Mouse (Mus musculus) bone marrow, adult 2 months (tissue): ENCODE measurements around the gene Zfp111. TPM values are rescaled to one million over a fixed set of nuclear protein-coding genes. Genes with fewer than 3 reads are reported as not detected.

Source experiments
- H3K27ac ChIP-seq: fragments of 200-500 bp; 2 replicates; pipeline ENCODE4 v1.5.1; 2012; ENCODE audit warnings: low read depth, mild to moderate bottlenecking, control low read depth, inconsistent platforms, low read length; ENCODE audit not compliant: control insufficient read depth, poor library complexity, insufficient read depth
- H3K4me1 ChIP-seq: fragments of 200-500 bp; 2 replicates; pipeline ENCODE4 v1.6.1; 2011; ENCODE audit warnings: low read length; ENCODE audit not compliant: control insufficient read depth, insufficient read depth
- H3K4me3 ChIP-seq: fragments of 200-500 bp; replicated peaks from 2 replicates; pipeline ENCODE3; 2011; ENCODE audit warnings: mild to moderate bottlenecking, low read depth, low read length, control low read depth; ENCODE audit not compliant: control insufficient read depth
- CTCF ChIP-seq: fragments of 200-500 bp; IDR thresholded peaks from 2 replicates; pipeline ENCODE4 v1.5.1; 2011; ENCODE audit warnings: low read length, control low read depth; ENCODE audit not compliant: control insufficient read depth, insufficient read depth
- POLR2A ChIP-seq: fragments of 200-500 bp; IDR thresholded peaks from 2 replicates; pipeline ENCODE4 v1.6.1; 2011; ENCODE audit warnings: low read depth, mild to moderate bottlenecking, control low read depth, low read length, borderline replicate concordance; ENCODE audit not compliant: control insufficient read depth
- WGBS: fragments of 180-500 bp; shearing (Covaris S2); methylation state at CpG from one replicate; pipeline ENCODE4 v1.1.7; 2018; 5-methylcytosine and 5-hydroxymethylcytosine counted together
- polyA plus RNA-seq: library from polyadenylated mRNA; stranded (reverse); fragments of >200 nt; gene quantifications from 2 replicates; pipeline ENCODE4 v1.2.4, GENCODE M21; 2011; ENCODE audit warnings: low replicate concordance; ENCODE audit not compliant: missing spikeins, insufficient read depth, insufficient read length

Zfp111 gene
- polyA plus RNA-seq, 1 experiment, result 1.8 TPM

GRCm38 (mm10) chr7:24175337-24175711 lies 35.9 kb downstream of the Zfp111 start:
- H3K27ac ChIP-seq, result no peak overlapping the region
- TF ChIP-seq CTCF (no peak), POLR2A (no peak)
- H3K4me3 ChIP-seq, result peak overlapping the region; percentile 69
- H3K4me1 ChIP-seq, result no peaks in the 10 kb centered on the region; the same call in 1 of the 2 replicates
- 13% methylated on average over 6 of the region's 6 CpGs for WGBS

- Histone ChIP-seq H3K4me1 (no peaks in the 10 kb centered on the region; the same call in 1 of the 2 replicates), H3K4me3 (peak within 1 kb of the TSS; percentile 69), H3K27ac (no peak within 1 kb of the TSS)
- TF ChIP-seq POLR2A (no peak), CTCF (no peak)
- WGBS, result 12% methylated on average over 23 of the region's 23 CpGs
These were observed 36.5 kb downstream of the Zfp111 start, which contains the start of gene Zfp114 for GRCm38 (mm10) chr7:24174618-24175336. Gene Zfp114 (plus strand): TSS chr7:24175060.

- WGBS, result 69% methylated on average over 4 of the region's 4 CpGs
These were observed 39.1 kb downstream of the Zfp111 start for GRCm38 (mm10) chr7:24172191-24172590.

GRCm38 (mm10) chr7:24153272-24153671 lies 58.0 kb downstream of the Zfp111 start:
- 7% methylated on average over 1 of the region's 1 CpGs for WGBS
- H3K27ac ChIP-seq, result no peak overlapping the region
- H3K4me3 ChIP-seq, result no peak overlapping the region
- TF ChIP-seq POLR2A (no peak), CTCF (peak; percentile 36; the same call in 1 of the 2 replicates)
- H3K4me1 ChIP-seq, result no peaks in the 10 kb centered on the region

More at GRCm38 (mm10) chr7:24172191-24172590, 39.1 kb downstream of the Zfp111 start:
- TF ChIP-seq POLR2A (no peak), CTCF (no peak)
- Histone ChIP-seq H3K4me1 (no peaks in the 10 kb centered on the region; the same call in 1 of the 2 replicates), H3K4me3 (no peak overlapping the region), H3K27ac (no peak overlapping the region)

Other genes starting within 250 kb of the Zfp111 start
- gene Vmn1r181, start 236.8 kb downstream of the Zfp111 start, polyA plus RNA-seq, result not detected in 2 replicates
- not detected in 2 replicates for gene V1rd19, start 209.8 kb downstream of the Zfp111 start, polyA plus RNA-seq
- 0.15 TPM in 1 of 2 replicates, not detected in the other for gene Vmn1r183, start 158.2 kb downstream of the Zfp111 start, polyA plus RNA-seq
- gene Zfp180, start 129.5 kb downstream of the Zfp111 start, polyA plus RNA-seq, result 7.9 and 12.7 TPM in 2 replicates
- 0.36 and 0.65 TPM in 2 replicates for gene Zfp112, start 99.1 kb downstream of the Zfp111 start, polyA plus RNA-seq
- 1.7 and 4.5 TPM in 2 replicates for gene Zfp235, start 77.3 kb downstream of the Zfp111 start, polyA plus RNA-seq
- not detected in 2 replicates for gene Zfp114, start 36.4 kb downstream of the Zfp111 start, polyA plus RNA-seq
- 0.43 and 0.95 TPM in 2 replicates for gene Zfp109, start 26.1 kb upstream of the Zfp111 start, polyA plus RNA-seq
- gene Zfp108, start 43.4 kb upstream of the Zfp111 start, polyA plus RNA-seq, result not detected in 2 replicates
- gene Zfp93, start 59.0 kb upstream of the Zfp111 start, polyA plus RNA-seq, result not detected in 2 replicates
- gene Zfp61, start 89.8 kb upstream of the Zfp111 start, polyA plus RNA-seq, result 3.6 and 14.4 TPM in 2 replicates
- 1.9 and 5.4 TPM in 2 replicates for gene Zfp94, start 105.2 kb upstream of the Zfp111 start, polyA plus RNA-seq
- gene Tescl, start 122.5 kb upstream of the Zfp111 start, polyA plus RNA-seq, result not detected in 2 replicates
- gene Lypd5, start 137.8 kb upstream of the Zfp111 start, polyA plus RNA-seq, result not detected in 2 replicates
- gene Kcnn4, start 158.8 kb upstream of the Zfp111 start, polyA plus RNA-seq, result 118 and 180 TPM in 2 replicates
- 32.3 and 59.7 TPM in 2 replicates for gene Smg9, start 188.2 kb upstream of the Zfp111 start, polyA plus RNA-seq
- not detected in 2 replicates for gene Irgc1, start 240.9 kb upstream of the Zfp111 start, polyA plus RNA-seq